Mouse (Mus musculus) erythroid progenitor cell, adult 5-6 weeks (primary cell): ENCODE results near the gene Uhrf2. TPM values are rescaled to one million over a fixed set of nuclear protein-coding genes. Genes with fewer than 3 reads are reported as not detected.

ENCODE experiments used
- ATAC-seq: replicated peaks from 2 replicates; pipeline ENCODE4 v1.8.0; 2016; ENCODE audit warnings: moderate number of reproducible peaks, mild to moderate bottlenecking, moderate TSS enrichment, inconsistent platforms; ENCODE audit not compliant: poor library complexity, low FRiP score, severe bottlenecking
- total RNA-seq, 2 experiments: library from RNA; stranded (forward) in 1 of 2; stranded (reverse) in 1 of 2; fragments of 150-400 nt in 1 of 2; fragments of 186-747, 209-891 nt in 1 of 2; gene quantifications; 2 replicates each; pipeline versions ENCODE4 v1.2.3 to v1.2.4; 2015 to 2017; ENCODE audit warnings: low replicate concordance in 2 of 2

The Uhrf2 gene
- total RNA-seq, 2 experiments from 2014 or later, result 132 to 220 TPM

DNA sequence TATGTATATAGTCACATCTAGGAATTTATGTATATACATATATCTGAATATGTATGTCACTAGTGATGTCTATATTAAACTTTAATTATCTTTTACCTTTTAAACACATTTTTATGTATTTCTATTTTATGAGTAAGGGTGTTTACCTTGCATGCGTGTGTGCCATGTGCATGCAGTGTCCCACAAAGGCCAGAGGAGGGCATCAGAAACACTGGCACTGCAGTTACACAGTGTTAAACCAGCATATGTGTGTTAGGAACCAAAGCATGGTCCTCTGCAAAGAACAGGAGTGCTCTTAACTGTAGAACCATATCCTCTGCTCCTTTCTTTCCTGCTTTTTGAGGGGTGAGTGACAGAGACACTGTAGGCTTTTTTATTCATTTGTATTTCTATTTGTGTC lies 14.3 kb downstream of the Uhrf2 start:
- no peak for ATAC-seq

DNA sequence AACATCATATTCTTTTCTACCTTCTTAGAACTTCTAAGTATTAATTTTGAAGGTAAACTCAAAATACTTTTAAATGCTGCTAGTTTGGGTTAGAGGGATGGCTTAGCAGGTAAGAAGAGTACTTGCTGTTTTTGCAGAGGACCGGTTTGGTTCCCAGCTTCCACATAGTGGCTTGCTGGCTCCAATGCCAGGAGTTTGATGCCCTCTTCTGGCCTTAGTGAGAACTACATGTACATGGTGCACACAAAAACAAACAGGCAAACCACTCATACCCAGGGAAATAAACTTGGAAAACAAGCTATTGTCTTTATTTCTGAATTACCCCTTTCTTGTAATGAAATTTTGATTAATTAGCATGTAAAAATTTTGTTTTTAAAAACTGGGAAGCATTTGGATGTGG lies 15.5 kb downstream of the Uhrf2 start:
- ATAC-seq, result no peak; the same call in 1 of the 2 replicates

GRCm38 (mm10) chr19:30050584-30050983 lies 20.3 kb downstream of the Uhrf2 start:
- ATAC-seq, result peak; percentile 78

- no peak for ATAC-seq
Observed at GRCm38 (mm10) chr19:30051479-30051878, 21.2 kb downstream of the Uhrf2 start.

DNA sequence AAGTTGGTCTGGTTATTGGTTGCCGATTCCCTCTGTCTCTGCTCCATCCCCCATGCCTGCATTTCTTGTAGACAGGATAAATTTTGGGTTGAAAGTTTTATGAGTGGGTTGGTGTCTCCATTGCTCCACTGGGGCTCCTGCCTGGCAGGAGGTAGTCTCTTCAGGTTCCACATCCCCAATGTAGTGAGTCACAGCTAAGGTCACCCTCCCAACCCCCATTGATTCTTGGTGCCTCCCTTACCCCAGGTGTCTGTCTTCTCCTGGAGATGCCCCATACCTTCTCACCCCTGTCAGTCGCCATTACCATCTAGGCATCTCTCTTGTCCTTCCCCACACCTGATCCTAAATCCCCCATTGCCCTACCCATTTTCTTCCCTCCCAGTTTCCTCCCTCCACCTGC lies 23.9 kb downstream of the Uhrf2 start:
- no peak for ATAC-seq

DNA sequence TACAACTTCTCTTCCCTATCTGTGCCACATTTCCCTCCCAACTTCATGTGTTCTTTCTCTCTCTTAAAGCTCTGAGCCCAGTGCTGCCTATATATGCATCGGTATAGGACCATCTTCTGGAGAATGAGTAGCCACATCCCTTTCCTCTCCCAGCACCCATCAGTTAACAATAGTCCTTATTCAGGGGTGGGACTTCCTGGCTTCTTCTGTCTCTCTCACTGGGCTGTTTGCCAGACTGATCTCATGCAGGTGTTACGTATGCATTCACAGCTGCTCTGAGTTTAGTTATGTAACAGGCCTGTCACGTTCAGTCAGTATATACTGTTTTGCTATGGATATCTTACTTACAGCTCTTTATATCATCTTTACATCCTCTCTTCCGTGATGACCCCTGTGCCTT lies 35.5 kb downstream of the Uhrf2 start:
- ATAC-seq, result no peak

GRCm38 (mm10) chr19:30090163-30090562 lies 59.9 kb downstream of the Uhrf2 start:
- no peak for ATAC-seq

GRCm38 (mm10) chr19:30091644-30092295 lies 61.5 kb downstream of the Uhrf2 start:
- no peak for ATAC-seq

- ATAC-seq, result no peak
Observed at GRCm38 (mm10) chr19:30096186-30096585, 65.9 kb downstream of the Uhrf2 start.

GRCm38 (mm10) chr19:30097039-30097438 lies 66.7 kb downstream of the Uhrf2 start:
- no peak for ATAC-seq

- no peak for ATAC-seq
Observed at GRCm38 (mm10) chr19:30100571-30100970, 70.3 kb downstream of the Uhrf2 start.

GRCm38 (mm10) chr19:30102620-30103019 lies 72.3 kb downstream of the Uhrf2 start:
- ATAC-seq, result no peak

GRCm38 (mm10) chr19:30105045-30105842 lies 74.9 kb downstream of the Uhrf2 start:
- ATAC-seq, result no peak

GRCm38 (mm10) chr19:30107221-30107845 lies 77.0 kb downstream of the Uhrf2 start:
- no peak for ATAC-seq

- no peak for ATAC-seq
Observed at GRCm38 (mm10) chr19:30108616-30109015, 78.3 kb downstream of the Uhrf2 start.

DNA sequence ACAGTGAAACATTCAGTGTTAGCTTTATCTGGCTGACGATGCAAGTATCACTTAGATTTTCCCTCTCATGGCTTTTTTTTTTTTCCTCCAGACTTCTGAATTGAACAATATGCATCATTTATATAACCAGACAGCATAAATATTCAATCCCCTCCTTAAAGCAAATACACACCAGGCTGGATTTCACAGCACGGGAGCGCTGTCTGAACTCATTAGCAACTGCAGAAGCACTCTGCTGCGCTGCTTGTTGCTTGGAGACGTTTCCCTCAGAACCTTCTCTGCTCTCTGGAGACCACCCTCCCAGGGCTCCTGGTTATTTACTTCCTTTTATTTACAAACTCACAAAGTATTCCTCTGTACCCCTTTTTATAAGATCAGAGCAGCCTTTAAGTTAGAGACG lies 78.8 kb downstream of the Uhrf2 start:
- no peak for ATAC-seq

- no peak for ATAC-seq
Observed at GRCm38 (mm10) chr19:30111421-30111820, 81.1 kb downstream of the Uhrf2 start.

GRCm38 (mm10) chr19:30112961-30113688 lies 82.8 kb downstream of the Uhrf2 start:
- no peak for ATAC-seq

DNA sequence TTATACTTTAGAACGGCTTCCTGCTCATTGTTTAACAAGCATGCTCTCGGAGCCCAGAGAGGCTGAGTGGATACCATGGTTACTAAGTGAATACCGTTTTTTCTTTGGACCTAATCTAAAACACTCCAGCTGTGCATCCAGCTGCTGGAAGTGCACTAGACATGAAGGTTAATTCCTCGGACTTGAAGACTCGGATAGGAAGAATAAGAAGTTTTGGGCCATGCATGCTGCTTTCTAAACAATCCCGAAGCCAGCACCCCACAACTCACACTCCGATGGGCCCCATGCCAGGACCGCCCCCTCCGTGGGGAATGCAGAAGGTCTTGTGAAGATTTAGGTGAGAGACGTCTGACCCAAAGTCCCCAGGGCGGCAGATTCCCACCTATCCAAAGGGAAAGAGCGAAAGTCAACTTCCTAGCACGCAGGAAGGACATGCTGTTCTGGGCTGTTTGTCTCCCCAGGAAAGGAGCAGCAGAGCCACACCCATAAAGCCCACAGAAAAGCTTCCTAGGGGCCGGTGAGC lies 84.7 kb downstream of the Uhrf2 start:
- no peak for ATAC-seq

GRCm38 (mm10) chr19:30115606-30116005 lies 85.3 kb downstream of the Uhrf2 start:
- ATAC-seq, result no peak
